Mouse (Mus musculus) midbrain, embryonic 11.5 days (tissue): ENCODE data around the gene Ovch2. TPM values are rescaled to one million over a fixed set of nuclear protein-coding genes. Genes with fewer than 3 reads are reported as not detected.

Source experiments
- ATAC-seq: fragments of 200-750 bp; cut with Nextera tagmentation; 2 replicates; pipeline ENCODE4 v1.8.0; 2017; ENCODE audit warnings: moderate TSS enrichment, moderate library complexity; ENCODE audit not compliant: low FRiP score
- DNase-seq: peaks from one replicate; pipeline ENCODE4 v3.0.0; 2015; ENCODE audit warnings: low spot score; ENCODE audit errors: missing footprints
- H3K27ac ChIP-seq: fragments of 300-500 bp; sonication (generic); 2 replicates; pipeline ENCODE4 v1.5.1; 2014; ENCODE audit warnings: low read depth, low read length
- H3K27me3 ChIP-seq: fragments of 300-500 bp; sonication (generic); 2 replicates; pipeline ENCODE4 v1.6.1; 2014; ENCODE audit warnings: mild to moderate bottlenecking, low read length, moderate library complexity, mixed read lengths; ENCODE audit not compliant: control insufficient read depth, insufficient read depth
- H3K36me3 ChIP-seq: fragments of 300-500 bp; sonication (generic); 2 replicates; pipeline ENCODE4 v1.6.1; 2014; ENCODE audit warnings: mild to moderate bottlenecking, low read length, moderate library complexity, mixed read lengths; ENCODE audit not compliant: control insufficient read depth, insufficient read depth
- H3K4me1 ChIP-seq: fragments of 300-500 bp; sonication (generic); 2 replicates; pipeline ENCODE4 v1.6.1; 2014; ENCODE audit warnings: low read length; ENCODE audit not compliant: control insufficient read depth, insufficient read depth
- H3K4me2 ChIP-seq: fragments of 300-500 bp; sonication (generic); 2 replicates; pipeline ENCODE4 v1.6.1; 2014; ENCODE audit warnings: mild to moderate bottlenecking, moderate library complexity
- H3K4me3 ChIP-seq: fragments of 300-500 bp; sonication (generic); 2 replicates; pipeline ENCODE4 v1.5.1; 2014; ENCODE audit warnings: low read depth, low read length
- H3K9ac ChIP-seq: fragments of 300-500 bp; sonication (generic); 2 replicates; pipeline ENCODE4 v1.6.1; 2014; ENCODE audit warnings: low read length
- H3K9me3 ChIP-seq: fragments of 300-500 bp; sonication (generic); 2 replicates; pipeline ENCODE4 v1.6.1; 2016; ENCODE audit warnings: low read length; ENCODE audit not compliant: control insufficient read depth
- WGBS: fragments of 180-500 bp; shearing (Covaris S2); extraction: QIAGEN DNeasy Blood & Tissue Kit; methylation state at CpG from one replicate; pipeline ENCODE4 v1.1.7; 2014; 5-methylcytosine and 5-hydroxymethylcytosine counted together
- polyA plus RNA-seq: library from polyadenylated mRNA; unstranded; fragments of >200 nt; fragmentation: Nextera tagmentation; extraction: Ambion mirVana; gene quantifications from 2 replicates; pipeline ENCODE4 v1.2.1, GENCODE M21; 2014

The Ovch2 gene
- polyA plus RNA-seq, 1 experiment from 2014 or later, result not detected

GRCm38 (mm10) chr7:107749270-107749669 lies 51.7 kb downstream of the Ovch2 start:
- H3K9ac ChIP-seq, result no peak overlapping the region
- ATAC-seq (peak; percentile 49; the same call in 1 of the 2 replicates), DNase-seq (peak; percentile 97)
- no peak overlapping the region for H3K27ac ChIP-seq
- WGBS, result 10% methylated on average over 3 of the region's 3 CpGs
- no peaks in the 10 kb centered on the region for H3K36me3 ChIP-seq
- H3K4me3 ChIP-seq, result no peak overlapping the region
- no peaks in the 10 kb centered on the region for H3K4me1 ChIP-seq
- no peaks in the 10 kb centered on the region for H3K9me3 ChIP-seq
- H3K4me2 ChIP-seq, result no peak overlapping the region
- no peaks in the 10 kb centered on the region for H3K27me3 ChIP-seq

- Histone ChIP-seq H3K4me1 (no peaks in the 10 kb centered on the region), H3K36me3 (no peaks in the 10 kb centered on the region), H3K9me3 (no peaks in the 10 kb centered on the region), H3K27ac (no peak overlapping the region), H3K4me2 (no peak overlapping the region), H3K27me3 (no peaks in the 10 kb centered on the region), H3K4me3 (no peak overlapping the region), H3K9ac (no peak overlapping the region)
- 18% methylated on average over 2 of the region's 2 CpGs for WGBS
- peak; percentile 26 for ATAC-seq
- DNase-seq, result peak; percentile 92
These were observed 53.1 kb downstream of the Ovch2 start for GRCm38 (mm10) chr7:107747954-107748353.

GRCm38 (mm10) chr7:107747476-107747875 lies 53.5 kb downstream of the Ovch2 start:
- H3K4me3 ChIP-seq, result no peak overlapping the region
- no peaks in the 10 kb centered on the region for H3K9me3 ChIP-seq
- H3K9ac ChIP-seq, result no peak overlapping the region
- H3K36me3 ChIP-seq, result no peaks in the 10 kb centered on the region
- no peak overlapping the region for H3K4me2 ChIP-seq
- ATAC-seq (no peak), DNase-seq (no peak)
- H3K27ac ChIP-seq, result no peak overlapping the region
- WGBS, result 91% methylated on average over 9 of the region's 9 CpGs
- H3K27me3 ChIP-seq, result no peaks in the 10 kb centered on the region
- H3K4me1 ChIP-seq, result no peaks in the 10 kb centered on the region

- no peak overlapping the region for H3K4me3 ChIP-seq
- H3K27me3 ChIP-seq, result no peaks in the 10 kb centered on the region
These were observed 55.0 kb downstream of the Ovch2 start for GRCm38 (mm10) chr7:107746036-107746435.

GRCm38 (mm10) chr7:107745111-107745510 lies 55.9 kb downstream of the Ovch2 start:
- 79% methylated on average over 2 of the region's 2 CpGs for WGBS
- no peaks in the 10 kb centered on the region for H3K9me3 ChIP-seq
- H3K9ac ChIP-seq, result no peak overlapping the region
- H3K4me2 ChIP-seq, result no peak overlapping the region
- ATAC-seq (no peak), DNase-seq (no peak)
- no peak overlapping the region for H3K27ac ChIP-seq
- H3K4me1 ChIP-seq, result no peaks in the 10 kb centered on the region
- no peaks in the 10 kb centered on the region for H3K36me3 ChIP-seq
- H3K27me3 ChIP-seq, result no peaks in the 10 kb centered on the region
- no peak overlapping the region for H3K4me3 ChIP-seq

More at GRCm38 (mm10) chr7:107746036-107746435, 55.0 kb downstream of the Ovch2 start:
- Histone ChIP-seq H3K9me3 (no peaks in the 10 kb centered on the region), H3K27ac (no peak overlapping the region), H3K9ac (no peak overlapping the region), H3K4me2 (no peak overlapping the region), H3K36me3 (no peaks in the 10 kb centered on the region), H3K4me1 (no peaks in the 10 kb centered on the region)
- 90% methylated on average over 8 of the region's 8 CpGs for WGBS
- ATAC-seq (no peak), DNase-seq (no peak)

- H3K4me2 ChIP-seq, result no peak overlapping the region
- no peaks in the 10 kb centered on the region for H3K9me3 ChIP-seq
- H3K4me3 ChIP-seq, result no peak overlapping the region
- DNase-seq (no peak), ATAC-seq (no peak)
- H3K27ac ChIP-seq, result no peak overlapping the region
- no peaks in the 10 kb centered on the region for H3K27me3 ChIP-seq
- H3K4me1 ChIP-seq, result no peaks in the 10 kb centered on the region
- 92% methylated on average over 4 of the region's 4 CpGs for WGBS
- H3K9ac ChIP-seq, result no peak overlapping the region
- H3K36me3 ChIP-seq, result no peaks in the 10 kb centered on the region
These were observed 56.6 kb downstream of the Ovch2 start for GRCm38 (mm10) chr7:107744454-107744853.

GRCm38 (mm10) chr7:107742963-107743465 lies 58.0 kb downstream of the Ovch2 start:
- H3K4me3 ChIP-seq, result no peak overlapping the region
- WGBS, result 87% methylated on average over 10 of the region's 10 CpGs
- no peaks in the 10 kb centered on the region for H3K4me1 ChIP-seq
- H3K27ac ChIP-seq, result no peak overlapping the region
- no peaks in the 10 kb centered on the region for H3K27me3 ChIP-seq
- no peaks in the 10 kb centered on the region for H3K9me3 ChIP-seq
- DNase-seq, result no peak
- no peak overlapping the region for H3K4me2 ChIP-seq
- H3K9ac ChIP-seq, result no peak overlapping the region
- no peaks in the 10 kb centered on the region for H3K36me3 ChIP-seq
- ATAC-seq, result no peak

GRCm38 (mm10) chr7:107738726-107739125 lies 62.3 kb downstream of the Ovch2 start:
- no peaks in the 10 kb centered on the region for H3K4me1 ChIP-seq
- no peak overlapping the region for H3K4me3 ChIP-seq
- H3K9ac ChIP-seq, result no peak overlapping the region
- ATAC-seq (0 out of 2 replicates have a peak, but pooled peaks have one; percentile 48), DNase-seq (peak; percentile 85)
- no peaks in the 10 kb centered on the region for H3K27me3 ChIP-seq
- H3K36me3 ChIP-seq, result no peaks in the 10 kb centered on the region
- H3K4me2 ChIP-seq, result no peak overlapping the region
- H3K27ac ChIP-seq, result no peak overlapping the region
- no peaks in the 10 kb centered on the region for H3K9me3 ChIP-seq
- 37% methylated on average over 2 of the region's 2 CpGs for WGBS

GRCm38 (mm10) chr7:107733162-107733561 lies 67.8 kb downstream of the Ovch2 start:
- no peak overlapping the region for H3K27ac ChIP-seq
- no peaks in the 10 kb centered on the region for H3K9me3 ChIP-seq
- no peak overlapping the region for H3K9ac ChIP-seq
- DNase-seq (peak; percentile 75), ATAC-seq (no peak)
- no peaks in the 10 kb centered on the region for H3K36me3 ChIP-seq
- no peak overlapping the region for H3K4me2 ChIP-seq
- H3K4me3 ChIP-seq, result no peak overlapping the region
- WGBS, result 77% methylated on average over 2 of the region's 2 CpGs
- H3K4me1 ChIP-seq, result no peaks in the 10 kb centered on the region
- no peaks in the 10 kb centered on the region for H3K27me3 ChIP-seq
